Mouse (Mus musculus) left cerebral cortex, adult 2 months (tissue): ENCODE measurements around the gene Eng. TPM values are rescaled to one million over a fixed set of nuclear protein-coding genes. Genes with fewer than 3 reads are reported as not detected.

Experiments
- DNase-seq, 2 experiments: peaks; one replicate each; pipeline ENCODE4 v3.0.0; 2021 to 2022; ENCODE audit warnings: low spot score in 2 of 2, mixed read lengths in 1 of 2; ENCODE audit errors: extremely low spot score in 1 of 2
- H3K27ac ChIP-seq: fragments of 200-600 bp; 2 replicates; pipeline ENCODE4 v1.8.1; 2022
- H3K4me3 ChIP-seq: fragments of 200-600 bp; 2 replicates; pipeline ENCODE4 v1.8.1; 2022
- CTCF ChIP-seq: fragments of 200-600 bp; IDR thresholded peaks from 2 replicates; pipeline ENCODE4 v1.8.1; 2022; ENCODE audit warnings: antibody characterized with exemption, mild to moderate bottlenecking, moderate library complexity
- intact Hi-C: fragments of 180-260 bp; cut with DNase I; formaldehyde crosslinking; loops from one replicate; pipeline ENCODE4 v1.15.1; 2025
- total RNA-seq, 2 experiments: library from RNA; stranded (reverse); gene quantifications; 2 replicates each; pipeline ENCODE4 v1.2.3; 2021

Gene Eng
- total RNA-seq, 2 experiments from 2014 or later: 22.2 to 23.0 TPM

DNA sequence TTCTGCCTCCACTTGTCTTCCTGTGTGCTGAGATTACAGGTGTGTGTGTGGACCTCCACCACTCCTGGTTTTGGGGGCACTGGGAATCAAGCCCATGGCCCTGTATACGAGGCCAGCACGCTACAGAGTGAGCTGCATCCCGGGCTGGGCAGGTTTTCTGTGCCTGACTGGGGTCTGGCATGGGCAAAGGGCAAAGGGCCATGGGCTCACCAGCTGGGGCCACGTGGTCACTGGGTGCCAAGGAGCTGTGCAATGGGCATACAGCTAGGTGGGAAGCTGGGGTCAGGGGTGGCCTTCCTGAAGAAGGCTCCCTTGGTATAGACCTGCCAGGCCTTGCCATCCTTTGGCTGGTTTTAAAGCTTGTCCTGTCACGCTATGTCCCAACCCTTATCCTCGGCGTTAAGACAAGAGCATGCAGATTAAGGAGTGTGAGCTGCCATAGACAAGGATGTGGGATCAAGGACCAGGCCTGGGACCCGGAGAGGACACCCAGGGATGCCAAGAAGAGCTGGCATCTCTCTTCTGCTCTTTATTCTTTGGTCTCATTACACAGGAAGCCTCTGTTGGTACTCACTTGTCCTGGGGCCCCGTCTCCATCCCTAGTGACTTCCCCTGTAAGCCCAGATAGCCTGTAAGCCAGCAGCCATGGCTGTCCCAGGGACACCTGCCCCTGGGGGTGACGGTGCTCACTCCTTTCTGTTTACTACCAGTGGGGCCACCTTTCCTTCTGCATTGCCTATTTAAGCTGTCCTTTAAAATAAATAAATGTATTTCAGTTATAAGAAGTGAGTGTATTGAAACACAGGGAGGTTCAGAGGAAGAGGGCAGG, 11.9 kb upstream of the Eng start:
- TF ChIP-seq CTCF: no peak
- Histone ChIP-seq H3K4me3 (no peak overlapping the region), H3K27ac (peak overlapping the region; percentile 21; the same call in 1 of the 2 replicates)
- intact Hi-C loops: loop anchor here (5.0 kb wide), 1 partner anchor 123 kb away; the partner anchor contains the start of gene Tor2a
- DNase-seq: no peak

DNA sequence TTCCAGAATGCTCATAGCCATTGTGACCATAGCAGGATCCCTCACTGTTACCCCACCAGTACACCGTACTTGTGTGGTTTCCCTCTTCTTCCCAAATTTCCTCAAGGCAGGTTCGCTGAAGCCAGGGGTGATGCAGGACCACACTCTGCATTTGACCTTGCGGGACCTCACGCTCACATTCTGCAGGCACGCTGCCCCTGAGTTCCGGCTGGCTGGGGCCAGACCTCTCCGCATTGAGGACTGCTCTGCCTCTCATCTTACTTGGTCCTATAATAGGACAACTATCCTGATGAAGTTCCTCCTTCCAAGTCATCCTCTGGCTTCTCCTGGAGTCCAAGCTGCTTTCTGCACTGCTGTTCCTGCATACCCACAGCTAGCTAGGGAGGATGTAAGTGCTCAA, 9.8 kb upstream of the Eng start:
- TF ChIP-seq CTCF: no peak
- no peak for DNase-seq
- Histone ChIP-seq H3K27ac (no peak overlapping the region), H3K4me3 (no peak overlapping the region)
- intact Hi-C loops: no loop called here

DNA sequence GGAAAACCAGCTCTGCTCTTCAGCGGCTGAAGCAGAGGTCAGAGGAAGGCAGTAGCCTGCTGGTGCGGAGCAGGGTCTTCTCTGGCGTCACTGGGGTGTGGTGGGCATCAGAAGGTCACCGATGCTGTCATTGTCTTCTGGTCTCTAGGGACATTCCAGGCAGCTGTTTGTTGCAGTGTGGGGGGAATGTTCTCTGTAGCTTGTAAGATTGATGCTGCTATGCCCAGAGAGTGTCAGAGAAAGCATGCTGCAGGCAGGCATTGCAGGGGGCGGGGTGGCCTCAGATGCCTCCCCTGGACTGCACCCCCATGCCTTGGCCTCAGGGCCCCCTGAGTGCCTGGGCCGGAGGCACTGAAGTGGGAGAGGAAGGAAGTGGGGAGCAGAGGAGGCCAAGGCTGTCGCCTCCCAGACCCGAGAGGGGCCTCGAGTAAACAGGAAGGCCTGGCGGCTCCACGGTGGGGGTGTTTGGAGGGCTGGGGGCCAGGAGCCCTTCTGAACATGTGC, 8.6 kb upstream of the Eng start:
- no peak overlapping the region for H3K27ac ChIP-seq
- intact Hi-C loops: no loop called here
- no peak for DNase-seq

DNA sequence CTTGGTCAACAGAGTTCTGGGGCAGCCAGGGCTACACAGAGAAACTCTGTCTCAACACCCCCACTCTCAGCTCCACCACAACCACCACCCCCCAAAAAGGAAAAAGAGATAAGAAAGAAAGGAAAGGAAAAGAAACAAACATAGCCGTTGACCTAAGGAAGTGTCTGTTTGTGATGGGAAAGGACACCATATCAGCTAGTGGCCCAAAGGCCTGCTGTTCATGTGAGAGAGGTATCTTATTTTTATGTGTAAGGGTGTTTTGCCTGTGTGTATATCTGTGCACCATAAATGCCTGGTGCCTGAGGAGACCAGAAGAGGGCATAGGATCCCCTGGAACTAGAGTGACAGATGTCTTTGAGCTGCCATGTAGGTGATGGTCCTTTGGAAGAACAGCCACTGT, 6.8 kb upstream of the Eng start:
- TF ChIP-seq CTCF: no peak
- intact Hi-C loops: no loop called here
- no peak overlapping the region for H3K27ac ChIP-seq
- H3K4me3 ChIP-seq: no peak overlapping the region
- DNase-seq: no peak

More for the DNA sequence above, 8.6 kb upstream of the Eng start:
- H3K4me3 ChIP-seq: no peak overlapping the region
- TF ChIP-seq CTCF: no peak

DNA sequence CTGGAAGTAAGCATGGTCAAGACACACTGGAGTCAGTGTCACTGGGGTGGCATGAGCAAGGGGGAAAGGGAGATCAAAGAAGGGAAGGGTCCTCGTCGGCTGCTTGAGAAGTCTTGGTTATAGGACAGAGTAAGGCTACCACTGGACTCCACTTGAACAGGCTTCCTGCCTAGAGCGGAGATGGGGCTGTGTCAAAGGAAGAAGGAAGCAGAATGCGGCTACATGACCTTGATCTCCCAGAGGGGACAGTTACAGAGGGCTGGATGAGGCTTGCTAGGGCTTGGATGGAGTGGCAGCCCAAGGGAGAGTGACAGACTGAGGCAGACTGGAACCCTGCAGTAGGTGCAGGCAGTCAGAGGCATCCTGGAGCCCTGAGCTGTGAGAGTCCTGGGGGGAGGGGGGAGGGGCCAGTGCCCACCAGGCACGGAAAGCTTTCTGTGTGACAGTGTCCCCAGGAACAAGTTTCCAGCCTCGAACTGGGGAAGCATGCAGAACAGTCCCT, 5.8 kb upstream of the Eng start:
- intact Hi-C loops: no loop called here
- no peak for DNase-seq
- no peak for TF ChIP-seq CTCF
- H3K27ac ChIP-seq: no peak overlapping the region
- H3K4me3 ChIP-seq: no peak overlapping the region

DNA sequence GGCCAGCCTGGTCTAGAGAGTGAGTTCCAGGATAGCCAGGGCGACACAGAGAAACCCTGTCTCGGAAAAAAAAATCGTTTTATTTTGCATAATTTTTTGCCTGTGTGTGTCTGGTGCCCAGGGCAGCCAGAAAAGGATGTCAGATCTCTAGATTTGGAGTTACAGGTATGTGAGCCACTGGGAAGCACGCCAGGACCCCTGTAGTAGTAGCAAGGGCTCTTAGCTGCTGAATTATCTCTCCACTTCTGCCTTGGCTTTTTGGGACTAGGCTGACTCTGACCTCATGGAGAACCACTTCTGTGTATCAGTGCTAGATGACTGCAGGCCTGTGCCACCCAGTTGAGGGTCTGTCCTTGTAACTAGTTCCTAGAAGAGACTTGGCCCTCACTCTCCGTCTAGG, 4.6 kb upstream of the Eng start:
- no peak for TF ChIP-seq CTCF
- DNase-seq: no peak
- Histone ChIP-seq H3K4me3 (no peak overlapping the region), H3K27ac (no peak overlapping the region)
- intact Hi-C loops: no loop called here

DNA sequence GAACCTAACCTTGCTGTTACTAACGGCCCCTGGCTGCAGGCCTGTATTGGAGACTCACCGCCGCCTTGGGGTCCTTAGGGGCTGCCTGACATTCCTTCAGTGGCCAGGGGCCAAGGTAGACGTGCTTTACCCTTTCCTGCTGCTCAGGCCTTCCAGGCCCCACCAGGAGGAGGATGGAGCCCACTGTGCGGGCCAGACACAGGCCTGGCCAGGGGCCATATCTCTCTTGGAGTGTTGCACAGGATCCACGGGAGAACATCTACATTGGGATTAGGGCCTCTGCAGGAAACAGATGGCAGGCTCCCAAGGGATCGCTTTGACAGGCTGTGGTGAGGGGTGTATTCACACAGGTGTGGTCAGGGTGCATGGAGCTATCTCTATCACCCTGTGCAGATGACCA, 3.6 kb upstream of the Eng start:
- no peak for DNase-seq
- intact Hi-C loops: no loop called here
- H3K27ac ChIP-seq: no peak overlapping the region
- no peak overlapping the region for H3K4me3 ChIP-seq
- TF ChIP-seq CTCF: no peak

DNA sequence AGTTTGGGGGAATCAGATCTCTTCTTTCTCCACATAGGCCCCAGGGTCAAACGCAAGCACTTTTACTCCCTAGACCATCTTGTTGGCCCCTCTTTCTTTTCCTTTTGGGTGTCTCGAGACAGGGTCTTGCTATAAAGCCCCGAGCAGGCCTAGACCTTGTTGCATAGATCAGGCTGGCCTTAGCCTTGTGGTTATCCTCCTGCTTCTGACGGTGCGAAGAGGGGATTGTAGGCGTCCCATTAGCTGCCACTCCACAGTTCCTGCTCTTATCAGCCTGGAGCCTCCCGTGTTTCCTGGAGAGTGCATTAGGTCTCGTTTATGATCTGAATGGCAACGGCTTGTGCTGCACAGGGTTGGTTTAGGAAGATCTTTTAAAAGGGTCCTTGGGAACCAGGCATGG, 2.3 kb upstream of the Eng start:
- TF ChIP-seq CTCF: no peak
- no peak for DNase-seq
- intact Hi-C loops: no loop called here
- no peak overlapping the region for H3K27ac ChIP-seq
- H3K4me3 ChIP-seq: no peak overlapping the region

DNA sequence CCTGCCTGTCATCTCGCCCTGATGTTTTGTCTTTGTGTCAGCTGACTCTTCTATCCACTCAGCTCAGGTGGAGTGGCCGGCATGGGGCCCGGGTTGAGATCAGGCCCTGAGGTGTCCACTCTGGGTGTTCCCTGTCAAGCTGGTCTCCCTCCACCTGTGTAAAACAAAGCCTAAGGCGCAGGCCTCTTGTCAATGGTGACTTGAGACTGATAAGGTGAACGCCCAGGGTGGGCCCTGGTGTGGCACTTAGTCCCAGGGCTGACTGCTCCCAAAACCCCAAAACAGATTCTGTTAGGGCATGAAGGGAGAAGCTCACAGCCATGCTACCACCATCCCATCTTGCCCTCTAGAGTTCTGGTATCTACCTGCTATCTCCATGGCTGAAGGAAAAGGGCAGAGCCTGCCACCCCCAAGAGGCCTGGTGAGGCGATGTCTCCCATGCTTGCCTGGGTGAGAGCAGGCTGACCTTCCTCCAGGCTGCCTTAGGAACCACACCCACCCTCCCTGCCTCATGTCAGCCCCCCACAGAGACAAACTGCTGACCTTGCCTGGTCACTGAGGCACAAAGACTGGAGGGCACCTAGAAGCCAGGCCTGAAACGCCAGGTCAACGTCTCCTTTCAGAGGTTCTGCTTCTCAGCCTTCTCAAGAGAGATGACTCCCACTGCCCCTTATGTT, 1.5 kb upstream of the Eng start:
- DNase-seq: no peak
- intact Hi-C loops: no loop called here
- Histone ChIP-seq H3K4me3 (no peak overlapping the region), H3K27ac (no peak overlapping the region)
- no peak for TF ChIP-seq CTCF

DNA sequence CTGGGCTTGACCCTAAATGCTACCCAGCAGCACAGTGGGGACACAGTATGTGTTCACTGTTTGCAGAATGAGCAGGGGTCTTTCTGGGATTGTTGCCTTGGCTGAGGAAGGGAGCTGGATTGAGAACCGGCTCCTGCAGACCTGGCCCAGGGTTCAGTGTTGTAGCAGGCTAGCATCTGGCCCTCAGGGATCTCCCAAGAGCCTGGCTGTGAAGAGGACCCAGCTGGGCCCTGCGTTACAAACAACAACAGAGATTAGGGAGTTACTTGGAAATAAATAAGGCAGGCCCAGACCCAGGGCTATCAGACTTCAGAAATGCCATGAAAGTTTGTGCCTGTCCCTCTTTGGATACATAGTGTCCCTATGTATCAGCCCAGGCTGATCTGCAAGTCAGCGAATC, 748 bp upstream of the Eng start:
- H3K27ac ChIP-seq: peak overlapping the region; percentile 20; the same call in 1 of the 2 replicates
- H3K4me3 ChIP-seq: no peak overlapping the region
- intact Hi-C loops: no loop called here
- no peak for TF ChIP-seq CTCF
- DNase-seq: no peak

DNA sequence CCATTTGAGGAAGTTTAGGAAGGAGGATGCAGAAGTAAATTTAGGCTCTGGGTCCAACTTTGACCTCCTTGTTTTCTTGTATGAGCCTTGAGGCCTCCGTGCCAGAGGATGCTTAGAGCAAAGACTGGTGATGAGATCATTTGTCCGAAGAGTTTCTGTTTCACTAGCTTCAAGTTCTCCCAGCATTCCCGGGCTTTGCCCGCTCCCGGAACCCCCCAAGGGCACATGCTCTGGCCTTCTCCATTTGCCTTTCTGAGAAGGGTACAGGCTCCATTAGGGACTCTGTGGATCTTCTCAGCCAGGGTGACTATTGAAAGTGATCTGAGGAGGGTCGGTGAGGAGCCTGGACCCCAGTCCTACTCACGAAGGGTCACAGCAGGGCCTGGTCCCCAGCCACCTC, 971 bp downstream of the Eng start:
- intact Hi-C loops: no loop called here
- Histone ChIP-seq H3K27ac (peak overlapping the region; percentile 79; the same call in 1 of the 2 replicates), H3K4me3 (peak overlapping the region; percentile 49)
- no peak for TF ChIP-seq CTCF
- DNase-seq: no peak

DNA sequence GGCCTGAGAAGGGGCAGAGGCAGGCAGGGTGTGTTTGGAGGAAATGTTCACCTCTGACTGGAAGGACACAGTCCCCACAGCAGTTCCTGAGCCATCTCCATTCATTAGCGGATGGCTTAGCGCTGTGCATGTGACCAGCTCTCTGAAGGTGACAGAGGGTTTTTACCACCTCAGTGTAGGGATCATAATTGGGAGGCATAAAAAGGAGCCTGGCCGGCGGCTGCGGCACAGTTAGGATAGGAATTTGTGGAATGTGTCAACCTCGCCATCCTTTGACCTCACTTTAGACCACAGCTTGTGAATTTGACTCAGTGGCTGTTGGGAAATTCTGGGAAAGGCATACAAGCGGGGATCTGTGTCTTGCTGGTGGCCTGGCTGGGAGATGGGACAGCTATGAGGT, 7.4 kb downstream of the Eng start:
- Histone ChIP-seq H3K27ac (no peak overlapping the region), H3K4me3 (no peak overlapping the region)
- intact Hi-C loops: loop anchor here (10.0 kb wide), 1 partner anchor 149 kb away; no protein-coding TSS in a partner anchor
- no peak for TF ChIP-seq CTCF
- no peak for DNase-seq
